ENCODE assay signal across 18 mouse cellular contexts in the genomic region with DNA sequence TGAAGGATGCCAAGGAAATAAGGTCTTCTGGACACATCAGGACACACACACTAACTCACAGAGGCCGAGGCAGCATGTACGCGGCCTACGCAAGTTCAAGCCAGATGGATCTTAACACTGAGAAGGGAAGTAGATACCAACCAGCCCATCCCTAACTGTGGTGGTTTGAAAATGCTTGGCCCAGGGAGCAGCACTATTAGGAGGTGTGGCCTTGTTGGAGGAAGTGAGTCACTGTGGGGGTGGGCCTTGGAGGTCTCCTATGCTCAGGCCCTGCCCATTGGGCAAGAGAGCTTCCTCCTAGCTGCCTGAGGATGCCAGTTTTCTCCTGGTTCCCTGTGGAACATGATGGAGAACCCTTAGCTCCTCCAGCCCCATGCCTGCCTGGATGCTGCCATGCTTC.
"Had no signal": no experiment of that assay in that cellular context is flagged by ENCODE, and none has a peak within 500 bp of the region (broad histone marks: within the 10 kb centered on the region; RNA-seq: fewer than 3 reads in every experiment).

No protein-coding gene starts in this region.

- DNase-seq: gastrocnemius, adult 2 months; gastrocnemius, postnatal 10 days; gastrocnemius, postnatal 25 days; heart, adult 18-20 months; heart, postnatal 10 days; heart, postnatal 4 days; kidney, adult 2 months; kidney, adult 9 months; kidney, postnatal 14 days; kidney, postnatal 4 days; layer of hippocampus, postnatal 36 days; left cerebral cortex, postnatal 4 days; liver, embryonic 13.5 days; lung, adult 18-20 months had no signal

- ATAC-seq: hindbrain, embryonic 16.5 days; inflammation-experienced regulatory T-cells, adult 6 months; intestine, embryonic 15.5 days; intestine, postnatal 0 days had no signal
